Mouse (Mus musculus): ENCODE measurements around the gene Ccdc188.
"Not testable (repeated sequence)": the region's sequence is repeated elsewhere in the genome, so short reads cannot be mapped to it uniquely, and the experiment has no call there.

Gene Ccdc188

GRCm38 (mm10) chr16:18217579-18217978 is at the start of gene Ccdc188:
Gene Ccdc188 (plus strand): TSS chr16:18217879.
- no peak for DNase-seq (ENCODE audit: low spot score)

- no peak for DNase-seq (ENCODE audit: low spot score)
These were observed 48.5 kb upstream of the Ccdc188 start for GRCm38 (mm10) chr16:18169156-18169555.

GRCm38 (mm10) chr16:18169776-18170175 is 47.9 kb upstream of the Ccdc188 start:
- no peak for DNase-seq (ENCODE audit: low spot score)

DNA sequence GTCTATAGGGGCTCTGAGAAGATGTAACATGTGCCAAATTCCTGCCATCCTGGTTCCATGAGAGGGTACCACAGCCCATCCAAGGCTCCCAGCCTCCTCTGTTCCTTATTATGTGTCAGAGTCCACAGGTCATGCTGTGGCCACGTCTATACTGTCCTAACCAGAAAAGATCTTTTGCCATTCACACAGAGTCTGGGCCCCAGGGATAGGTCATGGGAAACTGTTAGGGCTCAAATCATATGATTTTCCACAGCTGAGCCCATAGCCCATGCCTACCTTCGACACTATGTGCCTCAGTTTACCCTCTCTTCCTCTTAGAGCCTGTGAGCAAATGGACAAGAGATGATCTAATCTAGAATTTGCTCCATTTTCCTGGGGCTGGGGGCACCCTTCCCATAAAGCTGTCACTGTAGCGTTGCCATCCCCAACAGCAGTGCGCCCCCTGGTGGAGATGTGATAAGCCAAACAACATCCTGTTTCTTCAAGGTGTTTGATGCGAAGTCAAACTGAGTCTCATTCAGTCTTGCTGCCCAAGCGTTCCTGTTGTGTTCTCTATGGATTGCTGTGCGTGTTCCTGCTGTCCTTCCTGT is 45.3 kb upstream of the Ccdc188 start:
- peak; percentile 91 for DNase-seq (ENCODE audit: low spot score)

- no peak for DNase-seq (ENCODE audit: low spot score)
These were observed 44.4 kb upstream of the Ccdc188 start for GRCm38 (mm10) chr16:18173231-18173630.

DNA sequence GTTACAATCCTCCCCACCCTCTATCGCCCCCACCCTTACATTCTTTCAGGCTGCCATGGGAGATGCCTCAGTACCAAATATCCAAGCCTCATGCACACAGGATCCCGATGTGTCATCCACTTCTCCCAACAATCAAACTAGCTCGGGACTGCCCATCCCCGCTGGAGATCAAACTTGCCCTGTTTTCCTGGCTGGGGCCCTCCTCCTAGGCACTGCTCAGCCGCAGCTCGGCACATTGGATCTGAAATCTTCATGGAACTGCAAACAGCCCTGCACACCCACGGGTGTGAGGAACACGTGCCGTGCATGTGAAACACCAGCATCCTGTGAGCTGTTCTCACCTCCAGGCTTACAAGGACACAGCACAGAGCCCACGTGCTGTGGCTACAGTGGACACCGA is 43.9 kb upstream of the Ccdc188 start:
- DNase-seq (ENCODE audit: low spot score), result no peak

GRCm38 (mm10) chr16:18175817-18176541 is 41.7 kb upstream of the Ccdc188 start:
- no peak for DNase-seq (ENCODE audit: low spot score)

DNA sequence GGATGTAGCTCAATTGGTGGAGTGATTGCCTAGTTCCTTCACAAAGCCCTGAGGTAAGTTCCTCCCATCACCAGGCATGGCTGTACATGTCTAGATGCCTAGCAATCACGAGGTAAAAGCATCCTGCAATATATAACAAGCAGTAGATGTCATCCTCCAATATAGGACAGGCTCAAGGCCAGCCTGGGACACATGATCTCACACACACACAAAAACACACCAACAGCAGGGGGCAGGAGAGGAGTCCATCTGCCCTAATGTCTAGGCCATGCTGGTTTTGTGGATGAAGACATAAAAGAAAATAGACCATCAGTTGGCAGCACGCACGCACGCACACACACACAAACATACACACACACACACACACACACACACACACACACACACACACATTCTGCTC is 40.9 kb upstream of the Ccdc188 start:
- DNase-seq (ENCODE audit: low spot score), result no peak

DNA sequence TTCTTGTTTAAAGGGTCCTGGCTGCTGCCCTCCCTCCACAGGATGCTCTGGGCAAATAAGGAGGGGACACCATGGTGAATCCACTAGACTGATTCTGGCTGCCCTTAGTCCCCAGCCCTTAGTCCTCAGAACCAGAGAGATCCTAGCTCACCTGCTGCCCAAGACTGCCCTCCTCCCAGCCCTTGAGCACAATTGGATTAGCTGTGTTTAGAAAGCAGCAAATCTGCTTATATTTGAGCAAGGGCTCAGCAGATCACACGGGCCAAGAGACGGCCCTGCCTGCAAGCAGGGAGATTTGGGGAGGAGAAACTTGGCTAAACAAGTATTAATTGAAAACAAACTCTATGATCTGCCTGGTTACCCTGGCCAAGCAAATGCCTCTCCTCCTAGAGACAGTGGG is 38.1 kb upstream of the Ccdc188 start:
- DNase-seq (ENCODE audit: low spot score), result no peak

GRCm38 (mm10) chr16:18181398-18181797 is 36.3 kb upstream of the Ccdc188 start:
- DNase-seq (ENCODE audit: low spot score), result no peak

- no peak for DNase-seq (ENCODE audit: low spot score)
These were observed 34.9 kb upstream of the Ccdc188 start for GRCm38 (mm10) chr16:18182766-18183165.

GRCm38 (mm10) chr16:18185715-18186449 is 31.8 kb upstream of the Ccdc188 start:
- DNase-seq (ENCODE audit: low spot score), result no peak

- no peak for DNase-seq (ENCODE audit: low spot score)
These were observed 30.9 kb upstream of the Ccdc188 start for GRCm38 (mm10) chr16:18186798-18187197.

- DNase-seq (ENCODE audit: low spot score), result no peak
These were observed 30.5 kb upstream of the Ccdc188 start for GRCm38 (mm10) chr16:18187221-18187620.

GRCm38 (mm10) chr16:18191006-18191405 is 26.7 kb upstream of the Ccdc188 start:
- no peak for DNase-seq (ENCODE audit: low spot score)

DNA sequence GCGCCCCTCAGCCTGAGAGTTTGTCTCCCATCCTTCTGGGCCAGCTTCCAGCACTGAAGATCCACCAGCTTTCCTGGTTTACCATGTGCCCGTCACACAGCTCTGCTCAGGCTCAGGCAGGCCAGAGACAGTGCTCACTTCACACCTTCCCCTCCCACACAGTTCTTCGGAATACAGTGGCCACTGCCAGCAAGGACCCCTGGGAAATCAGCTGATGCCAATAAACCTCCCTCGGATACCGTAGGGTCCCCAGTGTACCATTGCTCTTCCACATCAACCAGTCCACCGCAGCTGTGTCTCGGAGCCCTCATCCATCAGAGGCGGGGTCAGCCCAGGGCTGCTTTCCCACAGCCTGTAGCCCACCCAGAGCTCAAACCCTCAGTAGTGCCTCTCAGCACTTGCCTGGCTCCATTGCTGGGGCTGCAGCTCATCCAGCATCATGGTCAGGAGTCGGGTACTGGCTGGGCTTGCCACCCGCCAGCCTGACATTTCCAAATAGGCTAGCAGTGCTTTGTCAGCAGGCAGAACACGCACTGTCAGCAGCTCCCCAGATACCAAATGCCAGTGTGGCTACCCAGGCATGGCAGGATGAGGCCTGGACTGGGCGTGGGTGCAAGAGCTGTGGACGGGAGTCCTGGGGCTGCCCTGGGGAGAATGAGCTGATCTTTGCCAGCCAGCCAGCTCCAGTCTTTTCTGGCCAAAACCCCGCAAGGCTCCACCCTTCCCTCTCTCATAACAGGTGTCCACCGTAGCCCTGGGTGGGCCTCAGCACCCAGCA is 23.3 kb upstream of the Ccdc188 start:
- DNase-seq (ENCODE audit: low spot score), result no peak

- no peak for DNase-seq (ENCODE audit: low spot score)
These were observed 22.6 kb upstream of the Ccdc188 start for GRCm38 (mm10) chr16:18195068-18195467.

DNA sequence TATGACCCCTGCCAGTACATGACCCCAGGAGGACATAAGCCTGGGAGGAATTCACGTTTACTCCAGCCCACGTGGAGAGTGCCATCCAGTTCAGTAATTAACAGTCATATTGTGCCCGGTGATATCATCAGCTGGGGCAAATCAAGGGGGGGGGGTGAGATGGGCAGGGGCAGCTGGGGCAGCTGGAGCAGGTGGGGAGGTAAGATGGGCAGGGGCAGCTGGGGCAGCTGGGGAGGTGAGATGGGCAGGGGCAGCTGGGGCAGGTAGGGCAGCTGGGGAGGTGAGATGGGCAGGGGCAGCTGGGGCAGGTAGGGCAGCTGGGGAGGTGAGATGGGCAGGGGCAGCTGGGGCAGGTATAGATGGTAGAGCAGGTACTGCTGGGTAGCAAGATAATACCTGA is 22.1 kb upstream of the Ccdc188 start:
- not testable (repeated sequence) for DNase-seq (ENCODE audit: low spot score)

GRCm38 (mm10) chr16:18197881-18198280 is 19.8 kb upstream of the Ccdc188 start:
- DNase-seq (ENCODE audit: low spot score), result no peak

- DNase-seq (ENCODE audit: low spot score), result no peak
These were observed 19.1 kb upstream of the Ccdc188 start for GRCm38 (mm10) chr16:18198365-18199098.

DNA sequence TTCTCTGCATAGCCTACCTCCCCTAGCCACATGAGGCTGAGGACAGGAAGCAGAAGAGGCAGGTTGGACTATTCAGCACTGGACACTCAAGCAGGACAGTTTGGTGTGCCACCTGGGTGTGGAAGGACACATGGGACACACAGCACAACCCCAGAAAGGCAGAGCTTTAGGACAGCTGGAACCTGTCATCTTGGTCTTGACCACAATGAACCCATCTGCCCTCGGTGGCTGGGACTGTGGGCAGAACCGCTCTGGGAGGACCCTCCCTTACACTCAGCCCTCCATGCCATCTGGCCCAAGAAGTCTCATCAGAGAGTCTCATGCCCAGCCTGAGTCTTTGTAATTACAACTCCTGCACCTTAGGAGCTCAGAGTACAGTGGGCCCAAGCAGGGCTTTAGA is 17.6 kb upstream of the Ccdc188 start:
- no peak for DNase-seq (ENCODE audit: low spot score)

DNA sequence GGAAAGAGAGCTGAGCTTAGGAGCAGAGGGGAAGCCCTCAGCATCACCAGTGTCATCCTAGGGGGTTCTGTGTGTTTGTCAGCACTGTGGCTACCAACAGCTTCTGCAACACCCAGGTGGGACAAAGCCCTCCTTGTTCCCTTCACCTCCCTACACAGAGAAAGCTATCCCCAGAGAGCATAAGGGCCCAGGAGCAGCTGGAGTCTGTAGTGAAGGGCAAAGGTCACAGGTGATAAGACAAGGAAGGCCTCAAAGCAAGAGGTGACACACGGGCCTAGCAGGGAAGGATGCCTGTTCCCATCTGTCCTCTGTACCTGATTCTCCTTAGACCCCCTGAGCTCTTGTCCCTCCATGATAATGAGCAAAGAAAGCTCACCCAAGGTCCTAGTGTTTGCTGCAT is 16.1 kb upstream of the Ccdc188 start:
- DNase-seq (ENCODE audit: low spot score), result no peak
